Mouse (Mus musculus) layer of hippocampus, adult 9-11 months (tissue): ENCODE measurements around the gene Ndufv2.
"Not testable (repeated sequence)": the region's sequence is repeated elsewhere in the genome, so short reads cannot be mapped to it uniquely, and the experiment has no call there.

Experiments
- DNase-seq: peaks from one replicate; pipeline ENCODE4 v3.0.0; 2022

The Ndufv2 gene

DNA sequence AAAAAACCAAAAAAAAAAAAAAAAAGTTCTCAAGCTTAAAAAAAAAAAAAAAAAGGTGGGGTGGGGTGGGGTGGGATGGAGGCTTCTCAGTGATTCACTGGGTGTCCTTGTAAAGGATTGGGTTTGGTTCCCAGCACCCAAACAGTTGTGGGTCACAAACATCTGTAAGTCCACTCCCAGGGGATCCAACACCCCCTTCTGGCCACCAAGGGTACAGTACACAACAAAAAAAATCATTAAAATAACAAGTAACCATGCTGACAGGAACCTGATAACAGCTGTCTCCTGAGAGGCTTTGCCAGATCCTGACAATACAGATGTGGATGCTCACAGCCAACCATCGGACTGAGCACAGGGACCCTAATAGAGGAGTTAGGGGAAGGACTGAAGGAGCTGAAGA lies 16.9 kb downstream of the Ndufv2 start:
- no peak for DNase-seq

- no peak for DNase-seq
Observed at GRCm38 (mm10) chr17:66077437-66077850, 23.9 kb downstream of the Ndufv2 start.

- peak; percentile 96 for DNase-seq
Observed at GRCm38 (mm10) chr17:66076934-66077333, 24.4 kb downstream of the Ndufv2 start, which contains the start of gene Ankrd12. Gene Ankrd12 (minus strand): TSS chr17:66077089.

DNA sequence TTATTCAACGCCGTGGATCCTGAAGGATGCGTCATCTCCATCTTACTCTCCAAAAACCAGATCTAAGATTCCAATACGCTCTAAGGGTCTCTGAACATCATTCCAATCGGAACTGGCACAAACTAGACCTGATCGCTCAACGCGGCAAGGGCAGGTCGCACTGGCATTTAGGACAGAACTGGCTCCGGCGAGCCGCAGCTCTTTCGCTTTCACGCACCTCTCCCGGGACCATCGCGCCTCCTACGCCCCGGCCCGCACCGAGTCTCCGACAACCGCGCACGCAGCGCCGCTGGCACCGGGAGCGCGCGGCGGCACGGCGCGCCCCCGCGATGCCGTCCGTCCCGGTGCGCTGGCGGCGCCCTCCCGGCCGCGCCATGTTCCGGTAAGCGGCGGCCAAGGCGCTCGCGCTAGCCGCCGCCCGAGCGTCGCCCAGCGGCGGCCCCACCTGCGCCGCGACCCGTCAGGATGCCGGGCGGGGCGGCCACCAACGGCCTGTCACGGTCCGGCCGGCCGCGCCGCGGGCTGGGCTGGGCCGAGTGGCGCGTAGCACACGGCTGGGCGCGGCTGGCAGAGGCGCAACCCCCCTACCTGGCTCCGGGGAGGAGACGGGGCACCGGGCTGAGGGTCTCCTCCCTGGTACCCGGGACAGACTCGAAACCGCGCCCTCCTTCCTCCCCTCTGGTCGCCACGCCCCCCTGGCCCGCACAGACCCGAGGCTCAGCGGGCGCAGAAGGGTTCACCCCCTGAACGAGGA lies 25.0 kb downstream of the Ndufv2 start:
- DNase-seq: peak; percentile 34

- DNase-seq: no peak
Observed at GRCm38 (mm10) chr17:66075827-66076173, 25.6 kb downstream of the Ndufv2 start.

DNA sequence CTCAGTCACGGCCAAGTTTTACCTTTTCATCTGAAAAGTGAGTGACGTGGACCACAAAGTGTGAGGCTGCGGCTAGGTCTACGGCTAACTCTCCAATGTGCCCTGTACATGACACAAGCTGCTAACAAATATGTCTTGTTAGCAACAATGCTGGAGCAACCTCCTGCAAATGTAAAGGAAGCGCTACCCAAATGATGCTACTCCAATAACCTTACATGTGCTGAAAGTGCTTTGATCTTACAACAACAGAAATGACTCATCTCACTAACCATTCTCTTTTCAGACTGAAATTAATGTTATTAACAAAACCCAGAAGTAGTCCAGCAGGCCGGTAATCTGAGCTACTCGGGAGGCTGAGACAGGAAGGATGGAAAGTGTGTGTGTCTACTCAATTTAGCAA lies 27.4 kb downstream of the Ndufv2 start:
- DNase-seq: no peak

DNA sequence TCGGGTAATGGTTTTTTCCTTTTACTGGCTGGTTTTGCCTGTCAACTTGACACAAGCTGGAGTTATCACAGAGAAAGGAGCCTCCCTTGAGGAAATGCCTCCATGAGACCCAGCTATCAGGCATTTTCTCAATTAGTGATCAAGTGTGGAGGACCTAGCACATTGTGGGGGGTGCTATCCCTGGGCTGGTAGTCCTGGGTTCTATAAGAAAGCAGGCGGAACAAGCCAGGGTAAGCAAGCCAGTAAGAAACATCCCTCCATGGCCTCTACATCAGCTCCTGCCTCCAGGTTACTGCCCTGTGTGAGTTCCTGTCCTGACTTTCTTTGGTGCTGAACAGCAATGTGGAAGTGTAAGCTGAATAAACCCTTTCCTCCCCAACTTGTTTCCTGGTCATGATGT lies 32.3 kb downstream of the Ndufv2 start:
- not testable (repeated sequence) for DNase-seq

DNA sequence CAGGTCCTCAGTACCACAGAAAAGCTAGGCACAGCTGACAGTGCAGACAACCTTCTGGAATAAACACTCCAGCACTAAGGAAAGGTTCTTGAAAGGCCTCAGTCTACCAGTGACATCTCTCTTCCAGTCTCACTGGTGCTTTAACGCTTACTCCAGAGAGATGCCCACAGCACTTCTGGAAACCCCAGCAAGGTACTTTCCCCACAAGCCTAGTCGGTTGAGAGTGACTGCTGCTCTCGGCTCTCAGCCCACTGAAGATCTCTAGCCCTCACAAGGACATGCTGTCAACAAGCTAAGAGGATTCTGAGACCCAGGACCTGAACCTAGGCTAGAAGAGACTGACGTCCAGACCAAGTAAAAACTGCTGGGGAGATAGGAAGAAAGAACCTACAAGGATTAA lies 36.2 kb downstream of the Ndufv2 start:
- no peak for DNase-seq

GRCm38 (mm10) chr17:66061241-66061938 lies 40.0 kb downstream of the Ndufv2 start:
- DNase-seq: no peak

DNA sequence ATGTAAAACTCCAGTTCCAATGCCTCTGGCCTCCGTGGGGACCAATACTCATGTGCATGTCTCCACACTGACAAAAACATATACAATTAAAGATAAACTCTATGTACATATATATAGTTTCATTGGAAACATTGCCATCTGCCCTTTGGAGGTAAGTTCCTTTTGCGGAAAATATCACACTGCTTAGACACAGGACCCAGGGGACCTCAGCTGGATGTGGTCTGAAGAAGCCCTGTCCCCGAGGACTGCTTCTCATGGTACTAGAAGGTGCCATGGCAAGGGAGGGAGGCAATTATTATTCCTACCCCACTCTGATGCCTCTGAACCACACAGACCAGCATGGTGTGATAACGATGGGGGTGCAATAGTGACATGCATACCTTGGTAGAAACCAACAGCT lies 43.2 kb downstream of the Ndufv2 start:
- no peak for DNase-seq

DNA sequence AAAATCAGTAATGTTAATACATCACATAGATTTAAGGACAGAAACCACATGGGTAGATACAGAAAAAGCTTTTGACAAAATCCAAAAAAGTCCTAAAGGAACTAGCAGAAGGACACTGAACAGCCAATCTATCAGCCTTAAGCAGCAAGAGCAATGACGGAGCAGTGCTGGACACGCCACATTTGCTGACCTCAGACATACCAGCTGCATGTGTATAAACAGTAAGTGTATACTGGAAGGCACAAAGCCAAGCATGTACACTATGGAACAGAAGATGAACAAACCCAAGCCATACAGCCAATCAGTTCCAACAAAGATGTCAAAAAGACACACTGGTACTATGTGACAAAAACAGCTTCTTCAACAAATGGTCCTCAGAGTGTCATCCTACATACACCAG lies 44.2 kb downstream of the Ndufv2 start:
- no peak for DNase-seq

GRCm38 (mm10) chr17:66053349-66053748 lies 48.0 kb downstream of the Ndufv2 start:
- DNase-seq: no peak

- no peak for DNase-seq
Observed at GRCm38 (mm10) chr17:66048795-66049194, 52.6 kb downstream of the Ndufv2 start.

DNA sequence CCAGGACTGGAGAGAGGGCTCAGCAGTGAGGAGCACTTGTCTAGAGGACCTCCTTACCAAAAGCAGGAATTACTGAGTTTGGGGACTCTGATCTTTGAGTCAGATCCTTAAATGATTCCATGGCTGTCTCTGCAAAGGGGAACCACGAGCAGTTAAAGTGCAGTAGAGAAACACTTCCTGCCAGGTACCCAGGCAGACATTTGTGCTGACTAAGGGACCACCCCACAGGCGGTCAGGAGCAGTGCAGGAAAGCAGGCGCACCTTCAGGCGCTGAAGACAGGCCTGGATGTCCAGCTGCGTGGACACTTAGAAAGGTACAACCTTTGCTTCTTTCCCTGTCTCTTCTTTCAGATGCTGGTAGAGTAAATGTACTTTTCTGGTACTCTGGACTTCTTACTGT lies 53.2 kb downstream of the Ndufv2 start:
- DNase-seq: no peak

- DNase-seq: not testable (repeated sequence)
Observed at GRCm38 (mm10) chr17:66043679-66044078, 57.7 kb downstream of the Ndufv2 start.

DNA sequence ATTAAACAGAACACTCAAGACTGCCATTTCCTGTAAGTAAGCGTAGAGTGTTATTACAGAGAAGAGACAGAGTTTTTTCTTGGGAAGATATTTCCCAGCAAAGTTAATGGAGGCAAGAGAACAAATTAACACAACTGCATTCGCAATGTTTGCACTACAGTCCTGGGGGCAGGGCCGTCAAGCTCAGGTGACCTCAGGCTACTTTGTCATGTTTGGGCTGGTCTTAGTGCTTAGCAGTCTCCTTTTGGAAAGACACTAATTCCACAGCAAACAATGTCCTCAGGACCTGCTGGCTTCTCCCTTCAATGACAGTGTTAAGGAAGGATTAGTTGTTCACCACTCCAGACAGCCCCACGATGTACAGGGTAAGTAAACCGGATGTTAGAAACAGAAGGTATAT lies 60.3 kb downstream of the Ndufv2 start:
- DNase-seq: no peak

DNA sequence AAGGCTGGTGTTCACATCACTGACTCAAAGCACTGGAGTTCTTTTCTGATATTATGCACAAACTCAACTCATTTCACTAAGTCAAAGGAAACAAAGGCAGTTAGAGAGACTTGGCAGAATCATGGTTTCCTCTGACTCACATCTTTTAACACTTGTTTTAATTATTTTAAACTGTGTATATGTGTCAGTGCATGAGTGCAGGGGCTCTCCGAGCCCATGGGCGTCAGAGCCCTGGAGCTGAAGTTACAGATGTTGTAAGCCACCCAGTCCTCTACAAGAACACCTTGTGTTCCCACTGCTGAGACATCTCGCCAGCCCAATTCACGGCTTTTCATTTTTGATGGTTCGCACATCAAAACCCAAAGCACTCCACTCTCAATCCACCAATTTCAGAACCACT lies 68.1 kb downstream of the Ndufv2 start:
- DNase-seq: no peak

DNA sequence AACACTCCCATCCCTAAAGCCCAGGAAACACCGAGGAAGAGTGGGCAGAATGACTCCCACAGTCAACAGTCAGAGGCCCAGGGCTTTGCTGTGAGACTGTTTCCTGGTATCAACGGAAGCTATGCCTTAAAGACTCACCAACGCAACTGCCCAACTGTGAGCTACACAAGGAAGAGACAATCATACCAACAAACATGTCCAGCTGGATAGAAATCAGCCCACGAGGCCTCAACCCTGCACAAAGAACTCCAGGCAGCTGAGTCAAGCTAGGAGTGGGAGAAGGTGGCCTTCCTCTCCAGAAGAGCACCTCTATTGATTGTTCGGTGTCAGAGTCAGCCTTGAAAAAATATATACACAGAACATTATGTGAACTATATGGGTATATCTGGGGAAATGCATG lies 69.4 kb downstream of the Ndufv2 start:
- no peak for DNase-seq
